Mouse (Mus musculus) hindbrain, embryonic 10.5 days (tissue): ENCODE measurements at regions not wholly inside any gene's neighbourhood (a gene's known extent, or its start where the extent isn't known, plus 50 kb on each side); places are given as distances from the start of the nearest gene placed in this dataset.

Experiments
- DNase-seq: peaks from one replicate; pipeline ENCODE4 v3.0.0-alpha.2; 2017; ENCODE audit warnings: low spot score
- H3K27ac ChIP-seq: fragments of 300-500 bp; sonication (generic); 2 replicates; pipeline ENCODE4 v1.5.1; 2016; ENCODE audit warnings: mild to moderate bottlenecking, moderate library complexity
- H3K27me3 ChIP-seq: fragments of 300-500 bp; sonication (generic); 2 replicates; pipeline ENCODE4 v1.6.1; 2016; ENCODE audit warnings: mild to moderate bottlenecking; ENCODE audit not compliant: poor library complexity, insufficient read depth, severe bottlenecking
- H3K36me3 ChIP-seq: fragments of 300-500 bp; sonication (generic); 2 replicates; pipeline ENCODE4 v1.6.1; 2016; ENCODE audit warnings: mild to moderate bottlenecking, moderate library complexity
- H3K4me1 ChIP-seq: fragments of 300-500 bp; sonication (generic); replicated peaks from 2 replicates; pipeline ENCODE4 v1.6.1; 2016; ENCODE audit warnings: mild to moderate bottlenecking
- H3K4me3 ChIP-seq: fragments of 300-500 bp; sonication (generic); 2 replicates; pipeline ENCODE4 v1.5.1; 2016; ENCODE audit warnings: mild to moderate bottlenecking, moderate library complexity
- H3K9me3 ChIP-seq: fragments of 300-500 bp; sonication (generic); 2 replicates; pipeline ENCODE4 v1.6.1; 2016; ENCODE audit warnings: mild to moderate bottlenecking, moderate library complexity
- WGBS: fragments of 180-500 bp; shearing (Covaris S2); methylation state at CpG from one replicate; pipeline ENCODE4 v1.1.7; 2016; 5-methylcytosine and 5-hydroxymethylcytosine counted together

DNA sequence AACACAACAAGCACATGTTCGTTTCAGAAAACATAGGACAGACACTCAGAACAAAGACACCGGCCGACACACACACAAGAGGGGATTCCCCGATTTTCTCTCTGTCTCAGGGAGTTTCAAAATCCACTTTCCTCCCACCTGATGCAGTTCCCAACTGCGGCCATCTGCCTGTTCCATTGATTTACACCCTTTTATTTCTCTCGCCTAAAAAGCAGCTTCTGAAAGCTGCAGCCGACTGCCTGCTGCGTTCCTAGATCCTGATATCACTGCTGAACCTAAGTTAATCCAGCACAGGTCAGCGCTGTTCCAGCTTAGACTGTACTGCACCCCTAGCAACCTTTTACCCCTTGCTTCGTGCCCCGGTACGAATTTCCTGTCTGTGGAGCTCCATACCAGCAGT lies 237.0 kb downstream of the Impad1 start:
- no peaks in the 10 kb centered on the region for H3K27me3 ChIP-seq
- no peaks in the 10 kb centered on the region for H3K4me1 ChIP-seq
- WGBS: 78% methylated on average over 12 of the region's 12 CpGs
- H3K36me3 ChIP-seq: no peaks in the 10 kb centered on the region
- no peaks in the 10 kb centered on the region for H3K9me3 ChIP-seq
- H3K4me3 ChIP-seq: no peak overlapping the region
- no peak overlapping the region for H3K27ac ChIP-seq
- no peak for DNase-seq

DNA sequence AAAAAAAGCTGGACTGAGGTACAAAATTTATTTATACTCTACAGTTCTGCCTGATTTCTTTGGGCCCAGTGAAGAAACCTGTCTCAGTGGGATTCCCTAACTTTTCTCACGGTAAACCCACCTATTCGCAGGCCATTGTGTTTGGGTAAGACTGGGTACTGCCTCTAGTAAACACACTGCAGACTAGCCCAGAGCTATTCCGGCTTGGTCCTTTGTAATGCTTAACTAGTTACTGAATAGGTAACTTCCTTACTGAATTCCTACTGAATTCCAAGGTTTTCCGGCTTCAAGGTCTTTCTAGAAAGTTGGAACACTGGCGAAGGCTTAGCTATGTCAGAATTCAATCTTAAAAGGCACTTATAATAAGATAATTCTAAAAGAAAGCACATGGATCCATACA lies 242.9 kb downstream of the Impad1 start:
- no peaks in the 10 kb centered on the region for H3K36me3 ChIP-seq
- DNase-seq: no peak
- H3K4me1 ChIP-seq: no peaks in the 10 kb centered on the region
- no peak overlapping the region for H3K4me3 ChIP-seq
- WGBS: 86% methylated on average over 5 of the region's 5 CpGs
- H3K27me3 ChIP-seq: no peaks in the 10 kb centered on the region
- no peaks in the 10 kb centered on the region for H3K9me3 ChIP-seq
- H3K27ac ChIP-seq: no peak overlapping the region

DNA sequence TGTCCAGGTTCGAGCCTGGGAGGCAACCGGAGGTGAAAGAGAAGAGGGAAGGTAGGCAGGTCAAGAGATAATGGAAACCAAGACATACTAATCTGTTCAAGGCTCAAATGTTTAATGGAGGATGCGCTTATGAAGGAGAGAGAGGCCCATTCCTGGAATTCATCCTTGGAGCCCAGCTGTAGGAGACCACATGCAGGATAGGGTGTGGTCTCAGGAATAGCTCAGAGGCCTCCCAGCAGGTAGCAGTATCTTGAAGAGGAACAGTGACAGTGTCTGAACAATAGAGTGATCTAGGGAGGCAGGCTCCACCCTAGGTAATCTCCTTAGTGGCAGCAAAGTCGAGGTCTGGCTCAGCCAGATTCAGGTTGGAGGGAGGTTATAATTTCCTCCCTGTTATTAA lies 243.3 kb downstream of the Impad1 start:
- no peaks in the 10 kb centered on the region for H3K4me1 ChIP-seq
- no peaks in the 10 kb centered on the region for H3K27me3 ChIP-seq
- no peak overlapping the region for H3K27ac ChIP-seq
- no peaks in the 10 kb centered on the region for H3K36me3 ChIP-seq
- H3K9me3 ChIP-seq: no peaks in the 10 kb centered on the region
- DNase-seq: no peak
- WGBS: 79% methylated on average over 4 of the region's 4 CpGs
- no peak overlapping the region for H3K4me3 ChIP-seq

DNA sequence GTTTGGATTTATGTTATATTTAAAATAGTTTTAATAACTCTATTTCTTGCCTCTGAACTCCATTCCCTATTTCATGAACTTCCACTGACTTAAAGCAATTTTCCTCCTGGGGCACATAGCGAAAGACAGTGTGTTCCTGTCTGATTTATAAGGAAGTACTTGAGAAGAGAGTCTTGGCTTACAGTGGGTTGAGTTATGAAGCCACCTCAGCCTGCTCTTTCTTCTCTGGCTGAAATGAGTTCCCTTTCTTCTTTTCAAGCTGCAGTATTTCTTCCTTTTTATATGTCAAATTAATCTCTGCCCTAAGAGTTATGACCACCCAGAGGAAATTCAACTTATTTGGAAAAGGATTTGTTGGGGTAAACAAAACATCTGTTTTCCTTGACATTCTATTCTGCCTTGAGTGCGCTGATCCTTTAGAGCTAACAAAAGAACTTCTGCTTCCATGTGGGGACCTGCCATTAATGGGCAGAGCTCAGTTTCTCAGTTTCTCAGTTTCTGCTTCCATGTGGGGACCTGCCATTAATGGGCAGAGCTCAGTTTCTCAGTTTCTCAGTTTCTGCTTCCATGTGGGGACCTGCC lies 255.9 kb downstream of the Impad1 start:
- no peak for DNase-seq
- Histone ChIP-seq H3K9me3 (no peaks in the 10 kb centered on the region), H3K27ac (no peak overlapping the region), H3K4me1 (no peaks in the 10 kb centered on the region), H3K27me3 (no peaks in the 10 kb centered on the region), H3K4me3 (no peak overlapping the region), H3K36me3 (no peaks in the 10 kb centered on the region)
- 87% methylated on average over 2 of the region's 2 CpGs for WGBS

DNA sequence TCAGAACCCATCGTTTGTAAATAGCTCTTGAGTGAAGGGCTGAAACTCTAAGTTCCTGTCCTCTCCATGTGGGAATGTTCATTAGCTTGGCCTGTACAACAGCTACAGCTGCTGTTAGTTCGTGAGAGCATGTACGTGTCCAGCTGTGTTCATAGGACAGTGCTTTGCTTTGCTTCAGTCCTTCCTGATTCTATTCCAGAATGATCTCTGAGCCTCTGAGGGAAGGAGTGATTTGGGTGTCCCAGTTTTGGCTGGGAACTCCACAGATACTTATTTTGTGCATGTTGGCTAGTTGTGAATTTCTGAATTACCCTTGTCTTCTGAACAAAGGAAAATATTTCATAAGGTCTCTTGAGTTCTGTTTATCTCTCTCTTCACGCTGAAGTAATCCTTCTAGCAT lies 261.0 kb downstream of the Impad1 start:
- no peaks in the 10 kb centered on the region for H3K9me3 ChIP-seq
- WGBS: 82% methylated on average over 4 of the region's 4 CpGs
- no peak for DNase-seq
- no peak overlapping the region for H3K27ac ChIP-seq
- no peaks in the 10 kb centered on the region for H3K27me3 ChIP-seq
- no peaks in the 10 kb centered on the region for H3K4me1 ChIP-seq
- no peak overlapping the region for H3K4me3 ChIP-seq
- H3K36me3 ChIP-seq: no peaks in the 10 kb centered on the region

DNA sequence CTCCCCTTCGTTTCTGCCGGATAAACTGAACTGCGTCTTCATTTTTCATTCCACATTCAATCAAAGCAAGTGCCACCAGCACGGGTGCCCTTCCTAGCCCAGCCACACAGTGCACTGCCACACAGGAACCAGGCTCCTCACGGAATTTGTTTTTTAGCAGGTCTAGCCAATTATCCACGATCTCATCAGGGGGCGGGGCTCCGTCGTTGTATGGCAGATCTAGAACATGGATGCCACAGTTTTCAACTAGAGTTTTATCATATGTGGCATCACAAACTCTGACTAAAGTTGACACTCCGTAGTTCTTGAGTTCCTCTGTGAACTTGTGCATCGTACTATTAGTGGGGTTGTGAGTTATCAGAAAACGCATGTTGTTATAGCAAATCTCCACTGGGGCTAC lies 264.8 kb downstream of the Impad1 start:
- DNase-seq: no peak
- no peaks in the 10 kb centered on the region for H3K36me3 ChIP-seq
- WGBS: 82% methylated on average over 12 of the region's 12 CpGs
- H3K4me3 ChIP-seq: no peak overlapping the region
- H3K9me3 ChIP-seq: no peaks in the 10 kb centered on the region
- no peaks in the 10 kb centered on the region for H3K4me1 ChIP-seq
- H3K27ac ChIP-seq: no peak overlapping the region
- no peaks in the 10 kb centered on the region for H3K27me3 ChIP-seq

DNA sequence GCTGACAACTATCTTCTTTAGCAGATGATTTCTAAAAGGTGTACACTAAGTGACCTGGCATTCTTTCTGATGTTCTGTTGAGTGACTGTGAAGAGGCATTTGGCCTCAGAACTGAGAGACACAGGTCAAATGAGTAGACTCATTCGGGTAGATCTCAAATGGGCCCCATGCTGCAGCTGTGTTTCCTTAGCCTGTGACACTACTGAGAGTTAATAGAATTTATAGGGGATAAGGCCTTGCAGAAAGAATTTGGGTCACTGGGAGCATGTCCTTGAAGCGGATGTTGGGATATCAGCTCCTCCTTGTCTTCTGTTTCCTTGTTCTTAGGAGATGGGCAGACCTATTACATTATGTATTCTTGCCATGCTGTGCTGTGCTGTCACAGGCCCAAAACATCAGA lies 271.4 kb downstream of the Impad1 start:
- H3K36me3 ChIP-seq: no peaks in the 10 kb centered on the region
- 84% methylated on average over 2 of the region's 2 CpGs for WGBS
- H3K27ac ChIP-seq: no peak overlapping the region
- DNase-seq: no peak
- H3K9me3 ChIP-seq: no peaks in the 10 kb centered on the region
- no peak overlapping the region for H3K4me3 ChIP-seq
- no peaks in the 10 kb centered on the region for H3K27me3 ChIP-seq
- H3K4me1 ChIP-seq: no peaks in the 10 kb centered on the region

DNA sequence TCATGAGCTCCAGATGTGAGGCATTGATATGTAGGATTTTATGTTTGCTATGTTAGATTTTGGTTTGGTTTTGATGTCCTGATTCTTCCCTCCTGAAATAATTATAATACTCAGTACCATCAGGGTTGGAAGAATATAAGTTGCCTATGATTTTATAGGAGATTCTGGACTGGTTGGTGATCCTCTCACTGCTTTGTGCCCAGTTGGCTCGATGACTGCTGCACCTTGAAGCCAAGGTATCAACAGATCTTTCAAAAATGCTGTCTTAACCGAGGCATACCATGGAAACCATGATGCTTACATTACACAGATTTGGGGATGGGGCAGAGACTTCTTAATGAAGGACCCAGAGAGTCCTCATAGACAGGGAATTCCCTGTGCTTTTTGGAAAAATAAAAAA lies 274.4 kb downstream of the Impad1 start:
- Histone ChIP-seq H3K36me3 (no peaks in the 10 kb centered on the region), H3K27me3 (no peaks in the 10 kb centered on the region), H3K27ac (no peak overlapping the region), H3K9me3 (no peaks in the 10 kb centered on the region), H3K4me1 (no peaks in the 10 kb centered on the region), H3K4me3 (no peak overlapping the region)
- 76% methylated on average over 2 of the region's 2 CpGs for WGBS
- no peak for DNase-seq

DNA sequence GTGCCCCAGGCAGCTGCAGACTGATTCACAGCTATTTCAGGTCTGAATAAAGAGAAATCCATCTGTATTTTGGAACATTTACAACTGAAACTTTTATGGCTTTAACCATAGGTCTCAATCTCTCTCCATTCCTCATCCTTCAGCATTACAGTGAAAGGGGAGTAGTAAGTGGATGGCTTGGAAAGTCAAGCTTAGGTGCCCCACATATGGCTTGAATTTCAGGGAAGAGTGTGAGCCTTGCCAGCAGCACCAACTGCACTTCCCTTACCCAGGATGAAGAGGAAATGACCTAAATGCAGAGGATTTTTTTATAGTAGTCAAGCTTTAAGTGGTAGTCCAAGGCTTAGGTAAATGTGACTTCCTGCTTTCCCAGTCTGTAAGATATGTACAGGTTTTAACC lies 279.8 kb downstream of the Impad1 start:
- Histone ChIP-seq H3K4me3 (no peak overlapping the region), H3K27me3 (no peaks in the 10 kb centered on the region), H3K4me1 (no peaks in the 10 kb centered on the region), H3K36me3 (no peaks in the 10 kb centered on the region), H3K27ac (no peak overlapping the region), H3K9me3 (no peaks in the 10 kb centered on the region)
- no peak for DNase-seq

DNA sequence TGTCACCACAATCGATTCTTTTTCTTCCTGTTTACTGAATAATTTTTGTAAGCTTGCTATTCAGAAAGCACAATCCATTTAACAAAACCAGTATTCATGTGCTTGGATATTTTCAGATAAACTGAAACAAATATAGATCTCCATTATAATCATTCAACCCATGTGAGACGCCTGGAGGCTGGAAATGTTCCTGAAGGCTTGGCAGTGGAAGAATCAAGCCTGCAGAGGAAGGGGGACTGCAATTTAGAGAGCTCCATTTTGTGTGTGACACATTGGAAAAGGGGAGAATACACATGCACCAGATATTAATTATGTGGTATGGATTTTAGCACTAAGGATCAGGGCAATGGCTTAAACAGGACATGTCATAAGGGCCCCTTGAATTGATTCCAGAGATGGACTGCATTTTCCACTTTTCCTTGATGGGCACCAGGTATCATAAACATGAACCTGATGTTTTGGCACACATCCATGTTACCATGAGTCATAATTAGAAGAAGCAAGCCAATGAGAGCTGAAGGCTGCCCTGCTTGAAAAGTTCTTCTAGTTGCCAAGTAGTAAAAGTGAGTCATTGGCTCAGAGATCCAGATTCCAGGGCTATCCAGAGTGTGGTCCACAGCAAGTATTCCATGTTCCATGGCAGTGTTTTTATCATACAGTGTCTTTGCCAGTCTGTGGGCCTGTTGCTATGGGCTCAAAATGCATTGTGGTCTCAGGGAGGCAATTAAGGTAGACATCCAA lies 282.8 kb downstream of the Impad1 start:
- Histone ChIP-seq H3K4me3 (no peak overlapping the region), H3K9me3 (no peaks in the 10 kb centered on the region), H3K27ac (no peak overlapping the region), H3K36me3 (no peaks in the 10 kb centered on the region), H3K4me1 (no peaks in the 10 kb centered on the region), H3K27me3 (no peaks in the 10 kb centered on the region)
- 91% methylated on average over 2 of the region's 2 CpGs for WGBS
- DNase-seq: no peak

DNA sequence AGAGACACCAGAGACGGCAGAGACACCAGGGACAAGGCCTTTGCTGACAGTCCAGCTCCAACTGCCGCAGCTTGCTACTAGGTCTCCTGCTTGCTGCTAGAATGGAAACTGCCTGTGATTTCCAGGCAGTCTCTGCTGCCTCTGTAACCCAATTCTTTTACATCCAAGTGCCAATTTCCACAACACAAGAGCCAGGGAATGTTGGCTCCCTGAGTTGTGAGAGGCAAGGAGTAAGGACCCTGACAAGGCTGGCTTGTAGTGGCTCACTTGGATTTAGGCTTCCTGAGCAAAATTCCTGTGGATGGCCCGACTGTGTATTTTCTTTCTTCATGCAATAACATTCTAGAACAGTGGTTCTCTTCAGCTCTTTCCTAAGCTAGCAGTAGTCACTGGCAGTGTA lies 283.9 kb downstream of the Impad1 start:
- DNase-seq: no peak
- no peak overlapping the region for H3K27ac ChIP-seq
- no peaks in the 10 kb centered on the region for H3K36me3 ChIP-seq
- no peaks in the 10 kb centered on the region for H3K9me3 ChIP-seq
- no peaks in the 10 kb centered on the region for H3K27me3 ChIP-seq
- 73% methylated on average over 3 of the region's 3 CpGs for WGBS
- H3K4me3 ChIP-seq: no peak overlapping the region
- H3K4me1 ChIP-seq: no peaks in the 10 kb centered on the region

DNA sequence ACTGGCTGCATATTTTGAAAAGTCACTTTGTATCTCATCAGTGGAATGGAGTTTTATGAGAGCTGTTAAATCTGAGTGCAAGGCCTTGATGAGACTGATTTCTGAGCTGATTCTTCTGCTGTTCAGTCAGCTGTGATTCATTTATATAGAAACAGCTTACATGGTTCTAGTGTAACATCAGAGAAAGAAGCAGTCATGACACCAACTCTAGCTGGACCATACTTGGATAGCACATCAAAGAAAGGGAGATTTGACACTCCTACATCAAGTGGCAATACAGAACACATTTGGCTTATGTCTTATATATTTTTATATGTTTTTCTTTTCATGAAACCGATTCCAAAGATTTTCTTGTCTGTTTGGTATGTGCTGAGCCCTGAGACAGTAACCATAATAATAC lies 296.0 kb downstream of the Impad1 start:
- Histone ChIP-seq H3K4me1 (peaks cover 10% of the 10 kb centered on the region; the same call in 1 of the 2 replicates), H3K9me3 (no peaks in the 10 kb centered on the region), H3K27ac (no peak overlapping the region), H3K27me3 (no peaks in the 10 kb centered on the region), H3K36me3 (no peaks in the 10 kb centered on the region), H3K4me3 (no peak overlapping the region)
- DNase-seq: no peak
- 91% methylated on average over 1 of the region's 1 CpGs for WGBS

DNA sequence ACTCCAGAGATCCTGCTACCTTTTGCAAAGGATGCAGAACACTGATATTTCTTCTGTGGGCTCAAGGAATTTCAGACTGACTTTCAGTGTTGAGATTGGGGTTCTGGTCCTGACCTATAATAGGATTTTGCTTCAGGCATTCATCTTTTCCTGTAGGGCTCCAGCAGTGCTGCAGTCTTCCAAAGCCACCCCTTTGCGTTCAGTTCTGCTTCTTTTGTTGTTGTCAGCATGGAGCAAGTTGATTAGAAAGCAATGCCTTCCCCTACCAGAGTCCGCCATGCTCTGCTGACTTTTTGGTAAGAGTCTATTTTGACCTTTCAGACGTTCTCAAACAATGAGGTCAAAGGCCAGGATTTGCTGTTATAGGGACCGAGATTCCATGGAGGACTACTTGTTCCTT lies 297.0 kb downstream of the Impad1 start:
- Histone ChIP-seq H3K36me3 (no peaks in the 10 kb centered on the region), H3K4me1 (peaks cover 10% of the 10 kb centered on the region; the same call in 1 of the 2 replicates), H3K27ac (no peak overlapping the region), H3K9me3 (no peaks in the 10 kb centered on the region), H3K4me3 (no peak overlapping the region), H3K27me3 (no peaks in the 10 kb centered on the region)
- DNase-seq: peak; percentile 21
- WGBS: 12% methylated on average over 4 of the region's 4 CpGs
